Mouse (Mus musculus): Measurements from ENCODE around the gene Alk.

DNA sequence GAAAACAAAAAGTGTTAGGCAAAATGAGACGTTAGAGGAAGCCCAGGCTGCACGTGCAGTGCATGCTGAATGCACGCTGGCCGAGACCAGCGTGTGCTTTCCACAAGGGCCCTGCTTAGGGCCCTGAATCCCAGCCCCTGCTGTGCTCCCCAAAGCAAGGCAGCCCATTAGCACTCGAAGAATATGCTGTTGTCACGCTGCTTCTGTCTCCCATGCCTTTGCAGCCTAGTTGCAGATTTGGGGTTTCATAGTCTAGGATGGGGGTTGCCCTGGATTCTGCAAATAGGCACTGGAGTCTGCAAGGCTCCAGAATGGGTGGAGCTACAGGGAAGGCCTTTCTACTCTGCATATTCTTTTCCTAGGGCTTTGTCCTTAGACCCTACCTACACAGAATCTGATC lies 99.2 kb downstream of the Alk start:
- TF ChIP-seq POLR2A (IDR thresholded peaks at IDR 0.05; ENCODE audit: insufficient read depth, low read depth, low read length), result no peak
- no peak for TF ChIP-seq CTCF (IDR thresholded peaks at IDR 0.05; ENCODE audit: insufficient read depth, low read depth, low read length)
